Mouse (Mus musculus): ENCODE measurements around the gene Shc4.

- no peak for TF ChIP-seq EP300 (IDR thresholded peaks at IDR 0.05; ENCODE audit: low read depth)
- 0 out of 2 replicates have a peak, but pooled peaks have one; percentile 6 for TF ChIP-seq CTCF (IDR thresholded peaks at IDR 0.05; ENCODE audit: low read depth)
These were observed 51.4 kb downstream of the Shc4 start for GRCm38 (mm10) chr2:125672568-125672956.

Data from liver, embryonic 14.5 days (tissue).